Mouse (Mus musculus) liver, postnatal 0 days (tissue): Measurements from ENCODE around the gene 2610301B20Rik.

Experiments used
- CTCF ChIP-seq: sonication (generic); IDR thresholded peaks from 2 replicates; pipeline ENCODE4 v1.5.1; 2016; ENCODE audit warnings: antibody characterized with exemption, low read depth
- EP300 ChIP-seq: IDR thresholded peaks from 2 replicates; pipeline ENCODE4 v1.6.1; 2016; ENCODE audit warnings: antibody characterized with exemption, low read depth, mild to moderate bottlenecking

- TF ChIP-seq CTCF (no peak), EP300 (no peak)
Observed at GRCm38 (mm10) chr4:10923180-10923579, 48.9 kb downstream of the 2610301B20Rik start.
